Mouse (Mus musculus) mouse trophoblast stem cell (cell line): ENCODE results near the gene Rgs10.

Experiments
- in situ Hi-C, 2 experiments: fragments of 300-500 bp; cut with MseI, MboI; formaldehyde crosslinking; loops; 2 replicates in 1 of 2; 3 replicates in 1 of 2; pipeline ENCODE4 v1.15.1; 2025

Rgs10 gene

GRCm38 (mm10) chr7:128410708-128411413 lies 7.7 kb downstream of the Rgs10 start:
- in situ Hi-C loops: no loop called here

- in situ Hi-C loops: no loop called here
These were observed 10.3 kb downstream of the Rgs10 start for GRCm38 (mm10) chr7:128408265-128408664.

- in situ Hi-C loops: no loop called here
These were observed 14.6 kb downstream of the Rgs10 start for GRCm38 (mm10) chr7:128403988-128404387.

- in situ Hi-C loops: no loop called here
These were observed 15.0 kb downstream of the Rgs10 start for GRCm38 (mm10) chr7:128403586-128403985.

- in situ Hi-C loops: no loop called here
These were observed 15.4 kb downstream of the Rgs10 start for GRCm38 (mm10) chr7:128403128-128403527.

GRCm38 (mm10) chr7:128402577-128402976 lies 16.0 kb downstream of the Rgs10 start:
- in situ Hi-C loops: no loop called here

- in situ Hi-C loops: no loop called here
These were observed 19.9 kb downstream of the Rgs10 start for GRCm38 (mm10) chr7:128398664-128399063.

- in situ Hi-C loops: no loop called here
These were observed 21.5 kb downstream of the Rgs10 start for GRCm38 (mm10) chr7:128397066-128397465.

GRCm38 (mm10) chr7:128393756-128394155 lies 24.8 kb downstream of the Rgs10 start:
- in situ Hi-C loops: no loop called here

- in situ Hi-C loops: no loop called here
These were observed 25.6 kb downstream of the Rgs10 start for GRCm38 (mm10) chr7:128392972-128393314.

GRCm38 (mm10) chr7:128392071-128392971 lies 26.2 kb downstream of the Rgs10 start:
- in situ Hi-C loops: no loop called here

GRCm38 (mm10) chr7:128391267-128392057 lies 27.1 kb downstream of the Rgs10 start:
- in situ Hi-C loops: no loop called here

- in situ Hi-C loops: no loop called here
These were observed 29.6 kb downstream of the Rgs10 start for GRCm38 (mm10) chr7:128388968-128389367.

- in situ Hi-C loops: no loop called here
These were observed 34.7 kb downstream of the Rgs10 start for GRCm38 (mm10) chr7:128383726-128384463.

- in situ Hi-C loops: no loop called here
These were observed 35.3 kb downstream of the Rgs10 start for GRCm38 (mm10) chr7:128383189-128383725.

GRCm38 (mm10) chr7:128382527-128382860 lies 36.1 kb downstream of the Rgs10 start:
- in situ Hi-C loops: no loop called here

GRCm38 (mm10) chr7:128381811-128382526 lies 36.6 kb downstream of the Rgs10 start:
- in situ Hi-C loops: no loop called here

GRCm38 (mm10) chr7:128381001-128381400 lies 37.6 kb downstream of the Rgs10 start:
- in situ Hi-C loops: no loop called here

- in situ Hi-C loops: loop anchor here in 1 of 2 experiments (10.0 kb wide), 1 partner anchor 326 kb away; no protein-coding TSS in a partner anchor
These were observed 39.3 kb downstream of the Rgs10 start for GRCm38 (mm10) chr7:128379162-128379805.

- in situ Hi-C loops: loop anchor here in 1 of 2 experiments (10.0 kb wide), 1 partner anchor 329 kb away; no protein-coding TSS in a partner anchor
These were observed 42.3 kb downstream of the Rgs10 start for GRCm38 (mm10) chr7:128376206-128376701.
